Mouse (Mus musculus): ENCODE measurements around the gene Kpna7.
"Not testable (repeated sequence)": the region's sequence is repeated elsewhere in the genome, so short reads cannot be mapped to it uniquely, and the experiment has no call there.

Gene Kpna7

DNA sequence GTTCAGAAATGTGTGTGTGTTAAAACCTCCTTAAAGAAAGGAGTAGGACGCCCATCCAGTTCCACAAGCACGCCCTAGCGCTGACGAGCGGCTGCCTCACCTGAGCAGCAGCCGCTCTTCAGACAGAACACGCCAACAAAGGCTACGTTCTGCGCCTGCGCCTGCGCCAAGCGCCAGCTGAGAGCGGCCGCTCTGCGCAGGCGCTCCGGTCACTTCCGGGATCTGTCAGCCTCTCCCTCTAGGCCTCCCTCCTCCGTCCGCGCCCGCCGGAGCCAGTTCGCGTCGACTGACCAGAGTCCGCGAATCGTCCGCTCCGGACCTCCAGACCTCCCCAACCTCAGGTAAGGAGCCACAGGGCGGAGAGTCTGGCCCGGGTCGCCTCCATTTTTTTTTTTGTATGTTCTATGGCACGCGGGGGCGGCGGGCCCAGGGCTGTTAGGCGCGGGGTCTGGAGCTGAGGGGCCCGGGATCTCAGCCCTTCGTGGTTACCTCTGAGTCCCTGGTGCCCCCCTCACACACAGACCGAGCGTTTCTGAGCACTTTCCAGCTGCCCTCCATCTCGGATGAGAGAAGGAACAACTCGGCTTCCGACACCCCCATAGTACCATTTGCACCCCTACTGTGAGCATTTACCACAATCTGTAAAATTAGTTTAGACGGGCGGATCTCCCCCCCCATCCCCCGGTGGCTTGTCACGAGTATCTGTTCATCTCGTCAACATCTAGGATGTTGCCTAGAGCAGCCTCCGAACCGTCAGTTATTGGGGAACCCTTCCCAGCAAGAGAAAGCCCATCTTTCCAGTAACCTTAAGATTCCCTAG is at the start of gene Kpna7, which contains the start of gene Arpc1a:
Gene Kpna7, minus strand, starts transcription at position 399 of the 820 bp plus-strand sequence.
Gene Arpc1a, plus strand, starts transcription at position 199 of the 820 bp plus-strand sequence.
- in situ Hi-C loops (cut with MseI, MboI) = no loop called here

- in situ Hi-C loops (cut with MseI, MboI) = not testable (repeated sequence)
Observed at GRCm38 (mm10) chr5:145133275-145133674, 49.4 kb upstream of the Kpna7 start.

DNA sequence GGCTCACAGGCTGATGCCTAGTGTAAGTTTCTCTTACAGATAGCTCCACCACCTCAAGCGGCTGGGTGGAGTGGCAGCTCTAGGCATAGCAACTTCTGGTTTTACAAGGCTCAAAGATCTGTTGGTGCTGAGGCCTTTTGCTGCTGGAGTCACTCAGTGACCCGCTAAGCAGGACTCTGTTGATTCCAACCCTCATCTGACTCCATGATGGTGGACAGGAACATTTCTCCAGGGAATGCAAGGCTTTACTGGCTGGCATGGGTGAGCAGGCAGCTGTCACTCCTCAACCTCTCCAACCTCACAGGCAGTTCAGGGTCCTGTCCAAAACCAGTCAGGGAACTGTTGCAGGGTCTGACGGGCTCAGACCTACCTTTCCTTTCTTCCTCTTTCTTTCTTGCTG is 47.2 kb upstream of the Kpna7 start:
- in situ Hi-C loops (cut with MseI, MboI) = no loop called here

- in situ Hi-C loops (cut with MseI, MboI) = no loop called here
Observed at GRCm38 (mm10) chr5:145130191-145130590, 46.4 kb upstream of the Kpna7 start.

- in situ Hi-C loops (cut with MseI, MboI) = not testable (repeated sequence)
Observed at GRCm38 (mm10) chr5:145129773-145130172, 45.9 kb upstream of the Kpna7 start.

DNA sequence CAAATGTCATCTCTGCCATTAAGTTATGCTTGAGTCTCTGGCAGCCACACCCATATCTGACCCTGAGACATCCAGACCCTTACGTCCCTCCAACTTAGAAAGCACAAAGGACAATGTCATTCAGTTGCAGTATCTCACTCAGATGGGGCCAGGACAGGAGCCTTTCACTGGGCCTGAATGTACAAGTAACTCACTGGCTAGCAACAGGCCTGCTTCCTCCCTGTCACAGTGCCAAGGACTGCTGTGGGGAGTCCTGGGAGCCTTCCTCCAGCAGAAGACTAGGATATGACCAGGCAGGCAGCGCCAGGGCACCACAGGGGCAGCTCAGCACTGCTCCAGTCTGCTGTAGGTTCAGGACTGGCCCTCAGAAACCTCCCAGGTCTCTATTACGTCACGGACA is 45.3 kb upstream of the Kpna7 start:
- in situ Hi-C loops (cut with MseI, MboI) = no loop called here

DNA sequence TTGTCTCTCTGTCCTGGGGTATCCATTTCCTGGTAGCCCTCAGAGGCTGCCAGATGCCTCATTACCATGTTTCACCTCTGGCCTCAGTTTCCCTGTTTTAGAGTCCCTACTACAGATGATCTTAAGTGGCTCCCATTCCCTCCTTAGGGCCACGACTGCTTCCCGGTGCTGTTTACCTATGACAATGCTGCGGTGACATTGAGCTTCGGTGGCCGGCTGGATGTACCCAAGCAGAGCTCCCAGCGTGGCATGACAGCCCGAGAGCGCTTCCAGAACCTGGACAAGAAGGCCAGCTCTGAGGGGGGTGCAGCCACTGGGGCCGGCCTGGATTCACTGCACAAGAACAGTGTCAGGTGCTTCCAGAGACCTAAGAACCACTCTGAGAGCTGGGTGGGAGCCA is 42.8 kb upstream of the Kpna7 start:
- in situ Hi-C loops (cut with MseI, MboI) = no loop called here

DNA sequence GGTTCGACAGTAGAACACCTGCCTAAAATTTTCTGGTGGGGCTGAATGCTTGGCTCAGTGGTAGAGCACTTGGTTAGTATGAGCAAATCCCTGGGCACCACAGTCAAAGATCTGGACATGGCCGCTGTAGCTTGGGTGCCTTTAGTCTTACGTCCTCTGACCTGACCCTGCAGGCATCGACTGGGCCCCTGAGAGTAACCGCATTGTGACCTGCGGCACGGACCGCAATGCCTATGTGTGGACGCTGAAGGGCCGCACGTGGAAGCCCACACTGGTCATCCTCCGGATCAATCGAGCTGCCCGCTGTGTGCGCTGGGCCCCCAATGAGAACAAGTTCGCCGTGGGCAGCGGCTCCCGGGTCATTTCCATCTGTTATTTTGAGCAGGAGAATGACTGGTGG is 39.6 kb upstream of the Kpna7 start:
- in situ Hi-C loops (cut with MseI, MboI) = no loop called here

DNA sequence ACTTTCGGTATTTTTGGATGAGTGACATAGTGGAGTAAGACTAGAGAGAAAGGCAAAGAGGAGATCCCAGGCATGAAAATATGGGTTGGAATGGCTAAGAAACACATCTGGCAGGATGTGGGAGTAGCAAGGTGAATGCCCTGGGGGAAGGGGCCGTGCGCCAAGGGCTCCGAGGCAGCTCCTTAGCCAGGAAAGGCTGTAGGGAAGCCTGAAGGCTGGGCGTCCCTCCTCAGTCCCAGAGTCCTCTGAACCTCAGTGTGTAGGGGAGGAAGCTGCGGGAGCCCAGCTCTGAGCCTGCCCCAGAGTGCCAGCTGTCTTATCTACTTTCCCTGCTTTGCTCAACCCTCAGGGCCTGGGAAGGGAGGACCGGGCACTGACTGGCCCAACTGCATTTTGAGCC is 37.1 kb upstream of the Kpna7 start:
- in situ Hi-C loops (cut with MseI, MboI) = no loop called here

GRCm38 (mm10) chr5:145119385-145119784 is 35.6 kb upstream of the Kpna7 start:
- in situ Hi-C loops (cut with MseI, MboI) = no loop called here

- in situ Hi-C loops (cut with MseI, MboI) = no loop called here
Observed at GRCm38 (mm10) chr5:145118461-145118860, 34.6 kb upstream of the Kpna7 start.

- in situ Hi-C loops (cut with MseI, MboI) = no loop called here
Observed at GRCm38 (mm10) chr5:145118005-145118404, 34.2 kb upstream of the Kpna7 start.

- in situ Hi-C loops (cut with MseI, MboI) = no loop called here
Observed at GRCm38 (mm10) chr5:145116916-145117315, 33.1 kb upstream of the Kpna7 start.

DNA sequence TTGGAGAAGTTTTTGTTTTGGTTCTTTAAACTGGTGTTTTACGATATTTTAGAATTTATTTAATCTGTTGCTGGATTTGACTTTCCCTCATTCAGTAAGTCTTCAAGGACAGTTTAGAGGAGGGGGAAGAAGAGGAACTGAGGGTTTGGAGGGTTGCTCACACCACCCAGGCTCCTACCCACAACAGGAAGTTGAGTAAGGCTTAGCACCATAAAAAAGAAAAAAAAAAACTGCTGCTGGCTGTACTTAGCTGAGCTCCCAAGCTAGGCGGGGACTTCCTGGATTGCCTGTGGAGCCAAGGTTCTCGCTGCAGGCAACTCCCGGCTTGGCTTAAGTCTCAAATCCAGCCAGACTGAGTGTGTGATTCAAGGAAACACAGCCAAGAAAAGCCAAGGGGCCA is 32.5 kb upstream of the Kpna7 start:
- in situ Hi-C loops (cut with MseI, MboI) = no loop called here

GRCm38 (mm10) chr5:145115736-145116135 is 31.9 kb upstream of the Kpna7 start:
- in situ Hi-C loops (cut with MseI, MboI) = no loop called here

- in situ Hi-C loops (cut with MseI, MboI) = no loop called here
Observed at GRCm38 (mm10) chr5:145114606-145115473, 31.0 kb upstream of the Kpna7 start.

DNA sequence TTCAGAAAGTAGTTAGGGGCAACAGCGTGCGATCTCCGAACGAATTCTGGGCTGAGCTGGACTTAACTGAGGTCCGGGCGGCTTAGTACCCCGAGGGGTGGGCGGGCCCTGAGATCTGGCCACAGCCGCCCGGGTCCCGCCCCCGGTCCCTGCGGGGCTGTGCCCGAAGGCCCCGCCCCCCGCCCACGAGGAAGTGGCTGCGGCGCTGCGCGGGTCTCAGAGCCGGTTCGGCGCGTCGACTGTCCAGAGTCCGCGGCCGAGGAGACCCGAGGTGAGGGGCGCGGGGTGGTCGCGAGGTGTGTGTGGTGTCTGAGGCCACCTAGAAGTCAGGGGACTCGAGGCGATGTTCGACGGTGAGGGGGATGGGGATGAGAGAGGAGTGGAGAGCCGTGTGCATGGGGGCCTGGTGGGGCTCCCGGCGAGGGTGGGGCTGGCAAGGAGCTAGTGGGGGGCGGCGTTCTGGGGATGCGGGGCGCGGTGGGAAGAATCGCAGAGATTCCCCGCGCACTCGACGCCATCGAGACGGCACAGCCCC is 30.3 kb upstream of the Kpna7 start, which contains the start of gene Arpc1b:
Gene Arpc1b, plus strand, starts transcription at position 145 of the 535 bp plus-strand sequence.
- in situ Hi-C loops (cut with MseI, MboI) = no loop called here

- in situ Hi-C loops (cut with MseI, MboI) = no loop called here
Observed at GRCm38 (mm10) chr5:145113416-145113815, 29.6 kb upstream of the Kpna7 start.

- in situ Hi-C loops (cut with MseI, MboI) = no loop called here
Observed at GRCm38 (mm10) chr5:145112566-145112965, 28.7 kb upstream of the Kpna7 start.

DNA sequence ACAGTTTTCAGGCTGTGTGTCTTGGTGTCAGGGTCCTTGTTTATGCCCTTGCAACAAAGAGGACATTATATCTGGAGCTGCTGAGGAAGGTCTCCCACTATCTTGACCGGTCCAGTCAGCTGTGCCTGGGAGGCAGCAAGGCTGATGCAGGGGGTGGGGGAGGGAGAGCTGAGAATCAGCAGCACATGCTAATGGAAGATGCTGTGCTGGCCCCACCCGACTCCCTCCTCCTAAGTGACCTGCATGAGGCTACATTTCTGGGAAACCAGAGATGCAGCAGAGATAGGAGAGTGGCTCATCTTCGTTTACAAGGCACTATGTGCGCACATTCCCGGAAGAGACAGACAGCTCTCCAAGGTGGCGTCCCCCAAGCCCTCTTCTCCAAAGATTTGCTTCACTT is 26.6 kb upstream of the Kpna7 start:
- in situ Hi-C loops (cut with MseI, MboI) = no loop called here

GRCm38 (mm10) chr5:145105694-145106275 is 22.0 kb upstream of the Kpna7 start:
- in situ Hi-C loops (cut with MseI, MboI) = no loop called here

DNA sequence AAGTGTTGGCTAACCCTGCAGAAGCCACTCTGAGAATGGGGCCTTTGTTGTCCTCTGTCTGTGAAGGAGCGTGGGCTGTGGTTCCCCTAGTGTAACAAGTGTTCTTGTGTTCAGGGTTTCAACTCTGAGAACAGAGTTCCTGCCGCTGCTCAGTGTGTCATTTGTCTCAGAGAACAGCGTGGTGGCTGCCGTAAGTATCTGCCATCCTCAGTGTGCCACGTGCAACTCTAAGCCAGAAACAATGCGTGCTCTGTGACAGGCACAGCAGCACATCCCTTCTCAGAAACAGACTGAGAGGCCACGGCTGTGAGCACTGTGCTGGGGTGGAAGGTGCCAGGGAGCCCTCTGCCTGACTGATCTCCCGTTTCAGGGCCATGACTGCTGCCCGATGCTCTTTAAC is 20.5 kb upstream of the Kpna7 start:
- in situ Hi-C loops (cut with MseI, MboI) = no loop called here

Data from mouse trophoblast stem cell (cell line).